Mouse (Mus musculus) urinary bladder, adult 18-20 months (tissue): Measurements from ENCODE around the gene Prpf4.

Experiments used
- DNase-seq, 2 experiments: peaks; one replicate each; pipeline ENCODE4 v3.0.0; 2022; ENCODE audit warnings: low spot score in 2 of 2, mixed read lengths in 2 of 2

Gene Prpf4

DNA sequence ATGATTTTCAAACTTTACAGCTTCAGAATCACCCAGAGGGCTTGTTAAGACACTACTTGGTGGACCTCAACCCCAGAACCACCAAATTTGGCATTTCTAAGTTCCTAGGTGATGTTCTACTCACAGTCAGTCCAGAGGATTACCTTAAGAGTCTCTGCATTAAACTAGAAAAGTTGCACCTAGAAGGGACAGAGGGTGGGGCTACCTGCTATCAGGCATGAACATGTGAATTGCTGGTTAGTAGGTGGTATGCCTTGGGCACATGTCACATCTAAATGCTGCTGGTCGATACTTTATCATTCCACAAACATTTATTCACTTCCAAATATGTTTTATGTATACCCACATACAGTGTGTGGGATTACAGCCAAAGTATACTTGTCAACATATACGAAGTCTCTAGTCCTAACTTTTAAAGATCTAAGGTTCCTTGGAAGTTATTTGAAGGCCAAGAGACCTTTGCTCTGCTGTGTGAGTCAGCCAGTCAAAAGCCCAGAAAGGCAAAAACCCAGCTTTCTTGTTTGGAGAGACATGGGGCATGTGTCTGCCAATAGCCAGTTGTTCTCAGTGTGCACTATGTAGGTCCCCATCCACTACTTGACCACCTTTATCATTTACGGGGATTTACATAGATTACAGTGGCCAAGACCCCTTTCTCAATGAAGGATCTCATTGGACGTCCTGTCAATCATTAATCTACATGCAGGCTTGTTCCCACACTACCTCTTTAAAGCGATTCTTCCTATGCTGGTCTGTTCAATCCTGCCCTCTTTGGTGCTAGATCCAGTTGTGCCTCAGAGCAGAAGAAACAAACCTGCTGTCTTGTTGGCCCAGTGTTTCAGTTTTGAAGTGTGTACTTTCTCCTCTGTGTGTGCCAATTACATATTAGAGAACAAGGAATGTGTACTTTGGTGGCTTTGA, 18.7 kb upstream of the Prpf4 start:
- no peak for DNase-seq

GRCm38 (mm10) chr4:62391892-62392291, 16.7 kb upstream of the Prpf4 start:
- no peak for DNase-seq

- DNase-seq: no peak
Measured at GRCm38 (mm10) chr4:62393459-62393858, 15.1 kb upstream of the Prpf4 start.

DNA sequence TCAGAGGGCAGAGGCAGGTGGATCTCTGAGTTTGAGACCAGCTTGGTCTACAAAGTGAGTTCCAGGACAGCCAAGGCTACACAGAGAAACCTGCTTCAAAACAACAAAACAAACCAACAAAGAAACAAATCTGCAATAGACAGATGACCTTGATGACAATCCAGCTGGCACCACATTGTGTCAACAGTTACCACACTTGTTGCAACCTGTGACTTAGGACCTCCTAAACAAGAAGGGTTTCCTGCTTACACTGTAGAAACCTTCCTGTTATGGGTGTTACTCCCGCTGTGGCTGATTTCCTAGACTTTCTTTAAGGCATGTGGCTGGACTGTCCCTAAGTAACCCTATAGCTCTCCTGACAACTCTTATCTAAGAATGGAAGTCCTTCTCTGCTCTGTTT, 12.8 kb upstream of the Prpf4 start:
- no peak for DNase-seq

DNA sequence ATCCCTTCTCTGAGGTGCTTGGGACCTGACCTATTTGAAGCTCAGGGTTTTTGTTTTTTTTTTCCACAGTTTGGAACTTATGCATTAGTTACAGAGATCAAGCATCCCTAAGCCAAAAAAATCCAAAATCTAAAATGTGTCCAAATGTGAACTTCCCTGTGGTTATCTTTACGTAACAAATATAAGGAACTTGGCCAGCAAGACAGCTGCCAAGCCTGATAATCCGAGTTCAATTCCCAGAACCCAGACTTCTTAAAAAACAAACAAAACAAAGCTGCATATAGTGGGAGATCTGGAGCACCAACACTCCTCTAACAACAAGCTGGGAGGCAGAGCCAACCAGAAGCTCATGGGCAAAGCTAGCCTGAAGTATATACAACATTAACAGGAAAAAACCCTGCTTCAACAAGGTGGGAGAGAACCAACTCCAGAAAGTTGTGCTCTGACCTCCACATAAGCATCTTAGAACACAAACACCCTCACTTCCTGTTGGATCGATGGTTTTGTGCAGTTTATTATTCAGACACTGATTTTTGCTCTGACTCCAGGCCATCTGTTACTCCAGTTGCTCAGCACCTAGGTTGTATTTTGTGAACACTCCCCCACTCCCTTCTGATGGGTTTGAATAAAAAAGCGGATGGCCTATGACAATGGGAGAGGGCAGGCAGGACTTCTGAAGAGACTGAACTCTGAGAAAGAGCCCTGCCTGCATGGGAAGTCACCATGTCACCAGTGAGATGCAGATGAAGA, 10.8 kb upstream of the Prpf4 start:
- DNase-seq: no peak

DNA sequence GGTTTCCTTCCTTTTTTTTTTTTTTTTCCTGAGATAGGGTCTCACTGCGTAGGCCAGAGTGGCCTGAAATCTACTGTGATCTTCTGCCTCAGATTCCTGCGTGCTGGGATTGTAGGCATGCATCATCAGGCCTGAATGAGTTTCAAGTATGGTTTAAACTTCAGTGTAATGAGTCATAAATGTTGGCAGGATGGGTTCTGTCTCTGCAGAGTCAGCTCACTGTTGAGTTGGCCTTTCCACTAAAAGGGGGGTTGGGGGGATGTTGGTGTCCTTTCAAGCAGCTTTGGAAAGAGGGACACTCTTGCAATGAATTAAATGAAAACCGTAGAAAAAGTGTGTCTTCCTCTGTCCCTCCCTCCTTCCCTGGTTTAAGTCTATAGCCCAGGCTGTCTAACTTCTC, 9.6 kb upstream of the Prpf4 start:
- DNase-seq: peak in 1 of 2 experiments; percentile 6

DNA sequence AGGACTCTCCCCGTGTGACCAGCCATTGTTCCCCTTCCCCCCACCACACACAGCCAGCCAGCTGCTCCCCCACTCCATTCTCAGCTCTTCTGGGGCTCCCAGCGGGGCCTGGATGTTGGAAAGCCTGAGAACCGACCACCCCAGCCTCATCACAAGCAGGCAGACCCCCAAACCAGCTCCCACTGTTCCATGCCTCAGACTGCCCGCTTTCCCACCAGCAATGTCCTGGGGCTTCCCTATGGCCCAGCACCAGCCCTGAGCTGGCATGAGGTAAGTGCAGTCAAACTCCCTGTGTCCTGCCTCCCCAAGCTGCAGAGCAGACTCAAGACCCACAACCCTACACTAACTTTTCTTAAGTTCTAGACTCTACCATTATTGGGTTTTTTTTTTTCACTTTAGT, 2.5 kb upstream of the Prpf4 start:
- no peak for DNase-seq

- peak; percentile 37 to 39 for DNase-seq
Measured at GRCm38 (mm10) chr4:62407730-62408582, 641 bp upstream of the Prpf4 start.

- no peak for DNase-seq
Measured at GRCm38 (mm10) chr4:62409615-62410014, 1.0 kb downstream of the Prpf4 start.

DNA sequence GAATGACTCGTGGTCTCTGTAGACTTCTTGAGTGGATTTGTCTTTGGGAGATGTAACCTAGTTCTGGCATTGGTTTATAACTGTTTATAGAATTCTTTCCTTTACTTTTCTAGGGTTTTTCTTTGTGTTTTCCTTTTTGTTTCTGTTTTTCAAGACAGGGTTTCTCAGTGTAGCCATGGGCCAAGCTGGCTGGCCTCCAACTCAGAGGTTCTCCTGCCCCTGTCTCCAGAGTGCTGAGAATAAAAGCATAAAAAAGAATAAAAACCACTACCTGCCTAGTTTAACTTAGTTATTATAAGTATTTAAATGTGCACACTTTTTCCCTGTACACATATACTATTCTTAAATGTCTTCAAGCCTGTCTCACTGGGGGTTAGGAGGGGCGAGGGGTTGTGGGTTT, 1.7 kb downstream of the Prpf4 start:
- DNase-seq: no peak

GRCm38 (mm10) chr4:62411606-62412005, 3.0 kb downstream of the Prpf4 start:
- no peak for DNase-seq

GRCm38 (mm10) chr4:62418448-62418847, 9.9 kb downstream of the Prpf4 start:
- no peak for DNase-seq

GRCm38 (mm10) chr4:62419091-62419490, 10.5 kb downstream of the Prpf4 start:
- DNase-seq: no peak

DNA sequence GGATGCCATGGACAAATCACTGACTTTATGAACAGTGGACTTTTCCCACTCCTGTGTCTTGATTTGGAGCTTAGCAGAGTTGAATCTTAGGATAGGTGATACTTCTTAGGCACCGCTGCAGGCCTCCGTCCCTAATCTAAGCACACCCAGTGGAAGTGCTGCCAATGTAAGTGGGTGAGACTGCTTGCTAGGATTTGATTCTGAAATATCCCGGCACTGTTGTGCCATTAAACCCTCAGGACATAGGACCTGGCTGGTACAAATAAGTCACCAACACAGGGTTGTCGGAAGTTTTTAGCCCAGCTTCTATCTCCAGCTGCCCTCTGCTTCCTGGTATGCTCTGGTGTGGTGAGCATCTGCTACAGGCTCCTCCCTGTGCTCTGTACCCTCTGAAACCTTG, 17.3 kb downstream of the Prpf4 start:
- DNase-seq: no peak

DNA sequence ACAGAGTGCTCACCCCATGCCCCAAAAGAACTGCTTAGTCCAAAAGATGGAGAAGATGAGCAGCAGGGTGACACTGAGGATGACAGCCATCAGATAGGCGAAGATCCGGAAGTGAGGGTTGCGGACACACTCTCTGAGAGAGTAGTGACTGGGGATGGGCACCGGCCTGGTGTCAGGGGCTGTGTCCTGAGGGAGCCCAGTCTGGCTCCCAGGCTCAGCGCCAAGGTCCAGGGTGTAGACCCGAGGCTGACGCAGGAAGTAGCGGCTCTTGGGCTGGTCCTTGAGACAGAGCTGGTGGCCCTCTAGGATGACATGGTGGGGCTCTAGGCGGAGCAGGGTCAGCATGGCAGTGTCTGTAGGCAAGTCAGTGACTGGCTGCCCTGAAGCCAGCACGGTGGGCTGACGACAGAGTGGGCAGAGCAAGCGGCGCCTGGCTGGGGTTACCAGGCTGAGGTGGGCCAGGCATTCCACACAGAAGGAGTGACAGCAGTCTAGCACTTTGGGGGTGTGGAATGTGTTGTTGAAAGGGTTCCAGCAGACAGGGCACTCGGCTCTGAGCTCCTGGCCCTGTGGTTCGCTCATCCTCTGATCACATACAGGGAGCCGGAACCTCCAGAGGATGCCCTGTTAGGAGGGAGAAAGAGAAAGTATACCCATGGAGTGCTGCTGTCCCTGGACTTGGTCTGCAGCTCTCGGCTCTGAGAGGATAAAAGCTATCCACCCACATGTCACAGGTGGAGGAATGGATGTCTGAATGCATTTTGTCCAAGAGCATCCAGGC, 19.6 kb downstream of the Prpf4 start:
- DNase-seq: no peak

DNA sequence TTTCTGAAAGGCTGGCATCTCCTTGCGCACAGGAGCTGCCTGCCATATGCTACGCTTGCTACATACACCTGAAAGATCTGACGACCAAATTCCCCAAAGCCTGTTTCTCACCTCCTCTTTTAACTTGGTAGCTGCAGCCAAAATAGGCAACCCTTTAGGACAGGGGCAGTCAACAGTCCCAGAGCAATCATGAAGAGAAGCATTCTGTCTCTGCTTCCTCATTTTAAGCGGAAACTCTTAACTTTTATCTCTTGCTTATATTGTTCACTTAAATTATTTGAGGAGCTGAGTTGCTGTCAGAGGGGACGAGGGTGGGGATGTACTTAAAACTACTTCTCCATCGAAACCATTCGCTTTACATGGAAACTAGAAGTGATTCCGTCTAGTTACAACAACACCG, 21.0 kb downstream of the Prpf4 start:
- no peak for DNase-seq

GRCm38 (mm10) chr4:62430678-62431077, 22.1 kb downstream of the Prpf4 start:
- DNase-seq: no peak

DNA sequence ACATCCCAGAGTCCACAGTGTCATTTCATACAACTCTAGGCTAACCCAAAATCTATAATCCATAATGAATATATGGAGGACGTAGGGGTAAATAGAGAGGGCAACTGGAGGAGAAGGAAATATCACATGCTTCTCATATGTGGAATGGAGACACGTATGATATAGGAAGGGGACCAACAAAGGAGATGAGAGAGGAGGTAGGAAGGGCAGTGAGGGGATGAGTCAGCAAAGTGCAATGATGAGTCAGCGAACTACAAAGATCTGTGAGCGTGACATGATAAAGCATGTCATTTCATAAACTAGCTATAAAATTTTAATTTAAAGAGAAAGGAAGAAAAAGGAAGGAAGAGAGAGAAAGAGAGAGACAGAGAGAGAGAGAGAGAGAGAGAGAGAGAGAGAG, 22.9 kb downstream of the Prpf4 start:
- DNase-seq: no peak

DNA sequence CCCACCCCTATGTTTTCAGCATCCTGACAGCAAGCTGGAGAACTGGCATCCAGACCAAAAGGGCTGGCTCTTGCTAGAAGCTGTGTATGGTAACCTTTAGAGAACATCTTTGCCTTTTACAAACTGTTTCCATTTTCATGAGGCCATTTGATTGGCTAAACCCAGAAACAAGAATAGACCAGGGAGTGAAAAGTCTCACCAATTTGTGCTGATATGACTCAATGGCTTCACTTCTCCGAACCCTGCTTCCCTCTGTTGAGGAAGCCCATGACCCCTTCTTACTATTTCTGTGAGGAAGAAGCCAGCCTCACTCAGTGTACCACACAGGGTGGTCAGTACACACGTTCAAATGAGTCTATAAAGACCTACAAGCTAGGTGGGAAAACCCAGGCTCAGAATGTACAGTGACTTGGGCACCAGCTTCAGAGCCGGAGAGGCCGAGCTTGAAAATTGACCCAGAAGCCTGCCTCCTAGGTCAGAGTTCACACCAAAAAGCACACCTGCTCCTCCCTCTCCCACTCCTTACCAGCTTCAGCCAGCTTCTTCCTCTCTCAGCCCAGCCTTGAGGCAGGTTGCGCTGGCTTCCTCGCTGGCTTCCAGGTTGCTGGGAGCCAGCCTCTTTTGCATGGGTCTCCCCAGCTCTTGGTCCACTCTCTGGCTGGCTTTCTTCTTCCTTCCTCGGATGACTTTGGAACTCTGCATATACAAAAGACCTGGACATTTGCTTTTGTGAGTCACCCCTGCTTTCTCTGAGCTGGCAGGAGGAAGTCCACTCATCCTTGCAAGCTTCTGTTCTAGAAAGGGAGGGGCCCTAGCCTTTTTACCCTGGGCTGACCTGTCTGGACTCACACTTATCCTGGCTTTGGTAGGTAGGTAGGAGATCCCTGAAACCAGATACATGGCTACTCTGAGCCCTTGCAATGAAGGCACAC, 25.6 kb downstream of the Prpf4 start:
- DNase-seq: no peak

- DNase-seq: no peak
Measured at GRCm38 (mm10) chr4:62435081-62435480, 26.5 kb downstream of the Prpf4 start, which contains the start of gene Rnf183. TSS of gene Rnf183 (minus strand) at chr4:62435252.
